Mouse (Mus musculus) forebrain, embryonic 15.5 days (tissue): Measurements from ENCODE around the gene Arhgap18. TPM values are rescaled to one million over a fixed set of nuclear protein-coding genes. Genes with fewer than 3 reads are reported as not detected.

Experiments used
- ATAC-seq: fragments of 200-750 bp; cut with Nextera tagmentation; replicated peaks from 2 replicates; pipeline ENCODE4 v1.8.0; 2017; ENCODE audit warnings: mild to moderate bottlenecking, moderate TSS enrichment, moderate library complexity
- H3K27ac ChIP-seq: fragments of 300-500 bp; sonication (generic); replicated peaks from 2 replicates; pipeline ENCODE4 v1.5.1; 2015; ENCODE audit warnings: mild to moderate bottlenecking, inconsistent platforms
- H3K27me3 ChIP-seq: fragments of 300-500 bp; sonication (generic); 2 replicates; pipeline ENCODE4 v1.6.1; 2015; ENCODE audit warnings: inconsistent platforms
- H3K36me3 ChIP-seq: fragments of 300-500 bp; sonication (generic); 2 replicates; pipeline ENCODE4 v1.6.1; 2015; ENCODE audit warnings: mild to moderate bottlenecking, inconsistent platforms
- H3K4me1 ChIP-seq: fragments of 300-500 bp; sonication (generic); 2 replicates; pipeline ENCODE4 v1.6.1; 2015; ENCODE audit warnings: inconsistent platforms
- H3K4me2 ChIP-seq: fragments of 300-500 bp; sonication (generic); replicated peaks from 2 replicates; pipeline ENCODE4 v1.6.1; 2015; ENCODE audit warnings: mild to moderate bottlenecking, inconsistent platforms
- H3K4me3 ChIP-seq: fragments of 300-500 bp; sonication (generic); 2 replicates; pipeline ENCODE4 v1.5.1; 2015; ENCODE audit warnings: mild to moderate bottlenecking, inconsistent platforms
- H3K9ac ChIP-seq: fragments of 300-500 bp; sonication (generic); replicated peaks from 2 replicates; pipeline ENCODE4 v1.6.1; 2015; ENCODE audit warnings: mild to moderate bottlenecking, inconsistent platforms
- H3K9me3 ChIP-seq: fragments of 300-500 bp; sonication (generic); 2 replicates; pipeline ENCODE4 v1.6.1; 2016; ENCODE audit warnings: inconsistent platforms
- WGBS: fragments of 180-500 bp; shearing (Covaris S2); methylation state at CpG from one replicate; pipeline ENCODE4 v1.1.7; 2015; ENCODE audit warnings: mixed read lengths; 5-methylcytosine and 5-hydroxymethylcytosine counted together
- polyA plus RNA-seq: library from polyadenylated mRNA; unstranded; fragments of >200 nt; fragmentation: Nextera tagmentation; extraction: Ambion mirVana; gene quantifications from 2 replicates; pipeline ENCODE4 v1.2.1, GENCODE M21; 2015

The Arhgap18 gene
- polyA plus RNA-seq, 1 experiment from 2014 or later = 14.4 TPM

DNA sequence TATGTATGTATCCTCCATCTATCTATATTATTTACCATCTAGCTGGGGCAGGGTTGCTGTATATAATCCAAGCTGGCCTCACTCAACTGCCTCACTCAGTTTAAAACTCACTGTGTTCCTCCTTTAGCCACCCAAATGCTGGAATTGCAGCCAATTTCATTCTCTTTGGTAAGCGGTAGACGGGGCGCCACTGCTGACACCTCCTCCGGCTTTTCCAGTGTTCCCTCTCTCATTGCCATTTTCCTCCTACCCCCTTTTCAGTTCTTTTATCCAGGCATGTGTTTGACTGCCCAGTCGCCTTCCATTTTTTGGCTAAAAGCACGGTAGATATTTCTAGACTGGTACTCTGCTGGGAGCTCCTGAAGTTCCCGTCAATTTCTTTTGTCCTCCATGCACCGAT is 62.4 kb downstream of the Arhgap18 start:
- no peaks in the 10 kb centered on the region for H3K36me3 ChIP-seq
- H3K4me3 ChIP-seq = no peak overlapping the region
- ATAC-seq = no peak
- no peak overlapping the region for H3K27ac ChIP-seq
- H3K9ac ChIP-seq = no peak overlapping the region
- no peaks in the 10 kb centered on the region for H3K9me3 ChIP-seq
- H3K27me3 ChIP-seq = no peaks in the 10 kb centered on the region
- H3K4me1 ChIP-seq = no peaks in the 10 kb centered on the region
- no peak overlapping the region for H3K4me2 ChIP-seq
- 93% methylated on average over 8 of the region's 8 CpGs for WGBS

GRCm38 (mm10) chr10:26820326-26820725 is 67.1 kb downstream of the Arhgap18 start:
- ATAC-seq = no peak
- Histone ChIP-seq H3K9ac (no peak overlapping the region), H3K36me3 (no peaks in the 10 kb centered on the region)

GRCm38 (mm10) chr10:26820936-26821335 is 67.7 kb downstream of the Arhgap18 start:
- no peaks in the 10 kb centered on the region for H3K27me3 ChIP-seq
- peaks cover 8% of the 10 kb centered on the region for H3K4me1 ChIP-seq
- 81% methylated on average over 1 of the region's 1 CpGs for WGBS
- H3K9me3 ChIP-seq = no peaks in the 10 kb centered on the region
- no peak overlapping the region for H3K9ac ChIP-seq
- H3K36me3 ChIP-seq = no peaks in the 10 kb centered on the region
- ATAC-seq = no peak
- no peak overlapping the region for H3K27ac ChIP-seq
- no peak overlapping the region for H3K4me3 ChIP-seq
- H3K4me2 ChIP-seq = no peak overlapping the region

More at GRCm38 (mm10) chr10:26820326-26820725, 67.1 kb downstream of the Arhgap18 start:
- no peaks in the 10 kb centered on the region for H3K27me3 ChIP-seq
- peaks cover 5% of the 10 kb centered on the region for H3K4me1 ChIP-seq
- H3K9me3 ChIP-seq = no peaks in the 10 kb centered on the region
- H3K27ac ChIP-seq = no peak overlapping the region
- H3K4me2 ChIP-seq = no peak overlapping the region
- no peak overlapping the region for H3K4me3 ChIP-seq

DNA sequence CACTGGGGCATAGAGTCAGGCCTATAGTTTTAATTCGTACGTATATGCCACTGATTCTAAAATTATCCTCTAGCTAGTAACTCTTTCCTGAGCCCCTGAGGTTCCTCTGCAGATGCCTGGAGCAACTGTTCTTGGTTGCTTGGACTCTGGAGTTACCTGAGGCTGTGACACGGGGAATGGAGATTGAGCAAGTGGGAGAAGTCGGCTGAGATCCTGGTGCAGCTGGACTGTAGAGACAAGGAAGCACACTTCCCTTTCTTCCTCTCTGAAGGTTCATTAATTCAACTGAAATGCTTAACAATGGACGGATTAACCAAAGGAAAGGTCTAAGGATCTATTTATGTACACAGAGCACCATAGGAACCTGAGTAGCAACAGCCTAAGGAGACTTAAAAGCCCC is 70.8 kb downstream of the Arhgap18 start:
- H3K27ac ChIP-seq = no peak overlapping the region
- H3K36me3 ChIP-seq = no peaks in the 10 kb centered on the region
- H3K27me3 ChIP-seq = no peaks in the 10 kb centered on the region
- no peak overlapping the region for H3K4me2 ChIP-seq
- H3K9me3 ChIP-seq = no peaks in the 10 kb centered on the region
- no peak overlapping the region for H3K4me3 ChIP-seq
- ATAC-seq = no peak
- 23% methylated on average over 5 of the region's 5 CpGs for WGBS
- peaks cover 17% of the 10 kb centered on the region for H3K4me1 ChIP-seq
- no peak overlapping the region for H3K9ac ChIP-seq

DNA sequence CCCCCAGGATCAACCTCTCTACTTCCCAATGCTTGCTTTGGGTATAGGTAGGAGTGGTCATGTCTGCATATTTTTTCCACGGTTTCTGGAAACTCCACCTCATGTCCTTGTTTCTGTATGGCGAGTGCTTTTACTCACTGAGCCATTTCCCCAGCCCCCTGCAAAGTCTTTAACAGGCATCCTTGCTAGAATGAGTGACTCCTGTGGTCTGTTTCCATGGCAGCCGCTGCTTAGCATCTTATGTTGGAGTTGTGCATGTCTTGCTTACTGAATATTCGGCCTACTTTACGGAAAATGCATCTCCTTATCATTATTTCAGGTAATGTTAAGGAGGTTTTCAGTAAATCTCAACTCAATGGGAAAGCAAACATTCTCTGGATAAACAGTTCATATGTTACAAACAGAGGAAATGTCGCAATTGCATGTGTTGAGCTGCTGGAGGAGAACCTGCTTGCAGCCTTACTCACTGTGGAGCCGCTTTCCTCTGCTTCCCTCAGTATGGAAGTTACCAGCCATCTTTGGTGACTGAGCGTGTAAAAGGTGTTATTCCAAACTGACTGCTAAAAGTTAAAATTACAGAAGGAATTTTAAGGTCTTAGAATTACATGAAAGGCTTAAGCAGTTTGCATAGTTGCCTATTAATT is 72.1 kb downstream of the Arhgap18 start:
- H3K4me1 ChIP-seq = peaks cover 17% of the 10 kb centered on the region
- WGBS = 63% methylated on average over 8 of the region's 8 CpGs
- H3K27ac ChIP-seq = peak overlapping the region; percentile 57
- H3K9me3 ChIP-seq = no peaks in the 10 kb centered on the region
- H3K4me3 ChIP-seq = no peak overlapping the region
- no peak overlapping the region for H3K4me2 ChIP-seq
- no peak for ATAC-seq
- H3K27me3 ChIP-seq = no peaks in the 10 kb centered on the region
- no peaks in the 10 kb centered on the region for H3K36me3 ChIP-seq
- H3K9ac ChIP-seq = no peak overlapping the region

- H3K36me3 ChIP-seq = no peaks in the 10 kb centered on the region
- no peak overlapping the region for H3K9ac ChIP-seq
- peaks cover 17% of the 10 kb centered on the region for H3K4me1 ChIP-seq
- H3K4me2 ChIP-seq = no peak overlapping the region
- peak; percentile 86 for ATAC-seq
- 16% methylated on average over 5 of the region's 5 CpGs for WGBS
- peak overlapping the region; percentile 84 for H3K27ac ChIP-seq
- H3K9me3 ChIP-seq = no peaks in the 10 kb centered on the region
- H3K4me3 ChIP-seq = no peak overlapping the region
- no peaks in the 10 kb centered on the region for H3K27me3 ChIP-seq
Observed at GRCm38 (mm10) chr10:26827315-26827714, 74.1 kb downstream of the Arhgap18 start.

DNA sequence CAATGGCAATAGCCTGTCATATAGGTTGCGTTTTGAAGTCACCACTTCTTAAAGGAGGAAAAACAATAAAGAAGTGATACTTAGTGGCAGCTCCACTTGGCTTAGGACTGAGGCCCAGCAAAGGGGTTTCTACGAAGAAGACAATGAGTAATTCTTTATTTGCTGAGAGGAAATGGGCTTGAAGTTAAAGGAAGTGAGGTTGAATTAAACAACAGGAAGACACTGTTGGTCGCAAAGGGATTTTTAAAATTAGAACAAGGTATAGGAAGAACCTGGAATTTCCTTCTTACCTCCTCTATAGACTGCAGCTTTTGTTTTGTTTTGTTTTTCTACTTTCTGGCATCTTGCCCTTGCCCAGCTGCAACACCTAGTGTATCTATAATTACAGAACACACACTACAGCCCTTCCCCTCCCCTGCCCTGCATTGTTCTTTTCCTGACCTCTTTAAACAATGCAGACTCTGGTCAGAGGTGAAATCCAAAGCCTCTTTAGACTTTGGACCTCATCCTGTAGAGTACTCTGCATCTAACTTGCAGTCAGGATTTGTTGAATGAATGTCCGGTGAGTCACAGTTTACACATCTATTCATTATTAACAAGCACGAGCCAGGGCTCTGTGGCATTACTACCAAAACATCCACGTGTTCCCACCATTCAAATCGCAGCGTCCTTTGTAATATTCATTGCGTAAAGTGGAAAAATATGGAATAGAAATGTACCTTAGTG is 75.4 kb downstream of the Arhgap18 start:
- Histone ChIP-seq H3K27me3 (no peaks in the 10 kb centered on the region), H3K4me2 (no peak overlapping the region), H3K36me3 (no peaks in the 10 kb centered on the region), H3K9me3 (no peaks in the 10 kb centered on the region), H3K9ac (no peak overlapping the region), H3K4me3 (no peak overlapping the region), H3K4me1 (peaks cover 17% of the 10 kb centered on the region), H3K27ac (peak overlapping the region; percentile 84)
- WGBS = 59% methylated on average over 9 of the region's 9 CpGs
- no peak for ATAC-seq

DNA sequence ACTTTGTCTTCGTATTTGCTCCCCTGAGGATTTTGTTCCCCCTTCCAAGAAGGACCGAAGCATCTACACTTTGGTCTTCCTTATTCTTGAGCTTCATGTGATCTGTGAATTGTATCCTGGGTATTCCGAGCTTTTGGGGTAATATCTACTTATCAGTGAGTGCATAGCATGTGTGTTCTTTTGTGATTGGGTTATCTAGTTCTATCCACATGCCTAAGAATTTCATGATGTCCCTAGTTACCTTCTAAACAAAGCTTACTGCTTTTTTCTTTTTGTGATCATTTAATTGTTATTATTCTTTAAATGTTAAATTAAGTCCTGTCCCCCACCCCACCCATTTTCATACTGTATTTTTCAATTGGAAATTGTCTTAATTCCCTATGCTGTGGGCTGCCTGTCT is 78.8 kb downstream of the Arhgap18 start:
- no peak overlapping the region for H3K27ac ChIP-seq
- no peaks in the 10 kb centered on the region for H3K36me3 ChIP-seq
- no peak for ATAC-seq
- H3K27me3 ChIP-seq = no peaks in the 10 kb centered on the region
- H3K4me2 ChIP-seq = no peak overlapping the region
- no peak overlapping the region for H3K4me3 ChIP-seq
- peaks cover 9% of the 10 kb centered on the region for H3K4me1 ChIP-seq
- no peaks in the 10 kb centered on the region for H3K9me3 ChIP-seq
- no peak overlapping the region for H3K9ac ChIP-seq
- 95% methylated on average over 3 of the region's 3 CpGs for WGBS

DNA sequence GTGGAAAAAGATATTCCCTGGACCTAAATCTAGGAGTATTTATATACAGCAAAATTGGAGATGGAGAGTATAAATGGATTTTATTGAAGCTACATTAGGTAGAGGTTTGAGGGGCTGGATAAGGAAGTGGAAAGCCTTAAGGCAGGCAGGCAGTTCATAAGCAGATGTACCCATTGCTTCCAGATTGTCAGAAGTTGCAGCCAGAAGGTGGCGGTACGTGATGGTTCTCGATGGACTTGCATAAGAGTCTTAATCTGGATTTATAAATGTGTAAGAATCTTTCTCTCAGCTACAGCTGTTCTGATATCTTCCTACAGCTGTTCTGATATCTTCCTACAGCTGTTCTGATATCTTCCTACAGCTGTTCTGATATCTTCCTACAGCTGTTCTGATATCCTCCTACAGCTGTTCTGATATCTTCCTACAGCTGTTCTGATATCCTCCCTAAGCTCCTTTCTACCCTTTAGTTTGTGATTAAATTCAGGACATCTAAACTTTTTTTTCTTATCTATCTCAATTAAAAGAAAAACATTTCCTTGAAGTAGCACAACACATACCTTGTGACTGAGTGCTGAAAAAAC is 79.5 kb downstream of the Arhgap18 start:
- Histone ChIP-seq H3K4me1 (peaks cover 6% of the 10 kb centered on the region), H3K4me3 (no peak overlapping the region), H3K9me3 (no peaks in the 10 kb centered on the region), H3K36me3 (no peaks in the 10 kb centered on the region), H3K9ac (no peak overlapping the region), H3K27me3 (no peaks in the 10 kb centered on the region), H3K4me2 (no peak overlapping the region), H3K27ac (no peak overlapping the region)
- 93% methylated on average over 3 of the region's 3 CpGs for WGBS
- no peak for ATAC-seq

DNA sequence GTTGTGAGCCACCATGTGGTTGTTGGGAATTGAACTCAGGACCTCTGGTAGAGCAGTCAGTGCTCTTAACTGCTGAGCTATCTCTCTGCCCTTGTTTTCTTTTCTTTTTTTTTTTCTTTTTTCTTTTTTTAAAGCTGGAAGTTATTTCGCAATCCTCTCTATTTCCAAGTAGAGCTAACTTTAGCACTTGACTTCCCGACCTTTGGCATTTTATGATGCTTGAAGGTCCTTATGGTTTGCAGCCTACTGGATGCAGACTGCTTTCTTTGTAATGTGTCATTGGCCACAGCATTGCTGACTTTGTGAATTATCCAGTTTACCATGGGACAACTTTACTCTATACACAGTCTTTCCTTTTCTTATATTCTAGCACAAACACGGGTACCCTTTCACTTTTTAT is 80.2 kb downstream of the Arhgap18 start:
- Histone ChIP-seq H3K36me3 (no peaks in the 10 kb centered on the region), H3K27ac (no peak overlapping the region), H3K4me3 (no peak overlapping the region), H3K4me2 (no peak overlapping the region), H3K4me1 (peaks cover under 1% of the 10 kb centered on the region; the same call in 1 of the 2 replicates), H3K9me3 (no peaks in the 10 kb centered on the region), H3K9ac (no peak overlapping the region), H3K27me3 (no peaks in the 10 kb centered on the region)
- no peak for ATAC-seq
- WGBS = 87% methylated on average over 3 of the region's 3 CpGs

DNA sequence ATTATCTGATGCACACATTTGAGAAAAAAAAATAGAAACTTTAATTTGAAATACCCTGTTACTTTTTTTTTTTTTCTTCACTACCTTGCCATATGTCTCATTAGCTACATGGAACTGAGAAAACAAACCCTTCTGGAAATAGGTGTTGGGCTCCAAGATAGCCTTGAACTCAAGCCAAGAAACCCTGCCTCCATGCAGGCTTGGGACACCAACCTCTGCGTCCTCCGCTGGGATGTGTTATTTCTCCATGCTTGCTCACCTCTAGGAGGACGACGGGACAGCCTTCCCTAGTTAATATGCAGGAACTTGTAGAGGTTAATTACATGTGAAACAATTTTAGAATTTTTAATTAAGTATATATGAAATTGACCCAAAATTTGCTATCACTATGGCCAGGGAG is 96.1 kb downstream of the Arhgap18 start:
- Histone ChIP-seq H3K9ac (no peak overlapping the region), H3K9me3 (no peaks in the 10 kb centered on the region), H3K4me1 (no peaks in the 10 kb centered on the region), H3K4me3 (no peak overlapping the region), H3K36me3 (no peaks in the 10 kb centered on the region), H3K27ac (no peak overlapping the region), H3K27me3 (no peaks in the 10 kb centered on the region), H3K4me2 (no peak overlapping the region)
- no peak for ATAC-seq
- WGBS = 70% methylated on average over 4 of the region's 4 CpGs

DNA sequence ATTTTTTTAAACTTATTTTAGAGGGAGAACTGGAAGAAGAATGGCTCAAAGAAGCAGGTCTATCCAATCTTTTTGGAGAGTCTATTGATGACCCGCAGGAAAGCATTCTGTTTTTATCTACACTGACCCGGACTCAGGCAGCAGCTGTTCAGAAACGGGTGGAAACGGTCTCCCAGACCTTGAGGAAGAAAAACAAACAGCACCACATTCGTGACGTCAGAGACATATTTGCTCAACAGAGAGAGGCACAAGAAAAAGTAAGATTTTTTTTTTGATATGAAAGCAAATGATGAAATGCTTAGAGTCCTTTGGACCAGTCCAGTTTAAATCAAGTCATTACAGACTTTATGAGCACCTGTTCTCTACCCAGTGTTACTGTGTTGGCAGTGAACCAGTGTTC is 96.6 kb downstream of the Arhgap18 start:
- no peak overlapping the region for H3K4me3 ChIP-seq
- H3K27me3 ChIP-seq = no peaks in the 10 kb centered on the region
- H3K4me1 ChIP-seq = no peaks in the 10 kb centered on the region
- H3K4me2 ChIP-seq = no peak overlapping the region
- no peaks in the 10 kb centered on the region for H3K9me3 ChIP-seq
- H3K36me3 ChIP-seq = no peaks in the 10 kb centered on the region
- 81% methylated on average over 6 of the region's 6 CpGs for WGBS
- ATAC-seq = no peak
- H3K9ac ChIP-seq = no peak overlapping the region
- no peak overlapping the region for H3K27ac ChIP-seq
